Mouse (Mus musculus) CH12.LX (cell line): ENCODE data around the gene Nubpl. TPM values are rescaled to one million over a fixed set of nuclear protein-coding genes. Genes with fewer than 3 reads are reported as not detected.

Source experiments
- DNase-seq: peaks from one replicate; pipeline ENCODE4 v3.0.0-alpha.2; 2013; ENCODE audit errors: extremely low read depth
- H3K27ac ChIP-seq: 2 replicates; pipeline ENCODE4 v1.5.1; 2012; ENCODE audit warnings: low read depth, mild to moderate bottlenecking, control low read depth, moderate library complexity; ENCODE audit not compliant: insufficient read depth
- H3K27me3 ChIP-seq: replicated peaks from 2 replicates; pipeline ENCODE3; 2012; ENCODE audit warnings: inconsistent platforms
- H3K36me3 ChIP-seq, 2 experiments: replicated peaks in 1 of 2; 2 replicates each; pipeline versions ENCODE3 to v1.6.1; 2012; ENCODE audit warnings: inconsistent platforms in 1 of 2, low read length in 1 of 2, mild to moderate bottlenecking in 1 of 2, mixed read lengths in 1 of 2, moderate library complexity in 1 of 2; ENCODE audit not compliant: control insufficient read depth in 1 of 2, insufficient read depth in 1 of 2
- H3K4me1 ChIP-seq, 2 experiments: 2 replicates each; pipeline ENCODE4 v1.6.1; 2012; ENCODE audit warnings: inconsistent platforms in 1 of 2, moderate library complexity in 1 of 2; ENCODE audit not compliant: insufficient read depth in 2 of 2, control insufficient read depth in 1 of 2
- H3K4me2 ChIP-seq: 2 replicates; pipeline ENCODE4 v1.6.1; 2012; ENCODE audit warnings: low read depth, mild to moderate bottlenecking, control low read depth; ENCODE audit not compliant: poor library complexity, insufficient read depth, severe bottlenecking
- H3K4me3 ChIP-seq, 3 experiments: fragments of 150-350 bp in 1 of 3; sonication (generic) in 1 of 3; replicated peaks in 1 of 3; 2 replicates each; pipeline versions ENCODE3 to v1.5.1; 2011 to 2012; ENCODE audit warnings: low read depth in 2 of 3, low read length in 2 of 3, mild to moderate bottlenecking in 2 of 3, moderate library complexity in 2 of 3, control low read depth in 1 of 3, improper control_type of control experiment in 1 of 3, inconsistent platforms in 1 of 3, mixed read lengths in 1 of 3; ENCODE audit not compliant: poor library complexity in 1 of 3
- H3K79me2 ChIP-seq: replicated peaks from 2 replicates; pipeline ENCODE4 v1.6.1; 2012; ENCODE audit warnings: mild to moderate bottlenecking, moderate library complexity; ENCODE audit not compliant: control insufficient read depth, poor library complexity, insufficient read depth, severe bottlenecking; ENCODE audit errors: extremely low read depth
- H3K9ac ChIP-seq: 2 replicates; pipeline ENCODE4 v1.6.1; 2012; ENCODE audit warnings: low read depth, mild to moderate bottlenecking, control low read depth, moderate library complexity; ENCODE audit not compliant: insufficient read depth
- H3K9me3 ChIP-seq: replicated peaks from 2 replicates; pipeline ENCODE3; 2012; ENCODE audit warnings: low read length, inconsistent platforms, mixed read lengths
- BHLHE40 ChIP-seq: IDR thresholded peaks from 2 replicates; pipeline ENCODE4 v1.6.1; 2011; ENCODE audit warnings: mild to moderate bottlenecking, low read depth, low read length, improper control_type of control experiment
- CHD1 ChIP-seq: IDR thresholded peaks from 2 replicates; pipeline ENCODE4 v1.6.1; 2012; ENCODE audit warnings: low read depth, low read length, improper control_type of control experiment, inconsistent platforms
- CHD2 ChIP-seq: IDR thresholded peaks from 2 replicates; pipeline ENCODE4 v1.6.1; 2011; ENCODE audit warnings: low read length, improper control_type of control experiment
- CTCF ChIP-seq, 2 experiments: IDR thresholded peaks in 1 of 2; conservative IDR thresholded peaks in 1 of 2; 2 replicates each; pipeline ENCODE4 v1.5.1; 2011 to 2012; ENCODE audit warnings: low read depth in 2 of 2, low read length in 2 of 2, improper control_type of control experiment in 1 of 2, inconsistent platforms in 1 of 2, mild to moderate bottlenecking in 1 of 2, moderate library complexity in 1 of 2
- E2F4 ChIP-seq: IDR thresholded peaks from 2 replicates; pipeline ENCODE4 v1.6.1; 2011; ENCODE audit warnings: low read depth, low read length, improper control_type of control experiment; ENCODE audit not compliant: insufficient replicate concordance
- ELF1 ChIP-seq: IDR thresholded peaks from 2 replicates; pipeline ENCODE4 v1.6.1; 2014; ENCODE audit warnings: low read depth, mild to moderate bottlenecking, inconsistent platforms, low read length, improper control_type of control experiment
- EP300 ChIP-seq: IDR thresholded peaks from 2 replicates; pipeline ENCODE4 v1.6.1; 2011; ENCODE audit warnings: low read length, improper control_type of control experiment
- ETS1 ChIP-seq: conservative IDR thresholded peaks from 2 replicates; pipeline ENCODE4 v1.6.1; 2012; ENCODE audit warnings: low read depth, mild to moderate bottlenecking, inconsistent platforms, low read length, improper control_type of control experiment, moderate library complexity
- GABPA ChIP-seq: IDR thresholded peaks from 2 replicates; pipeline ENCODE4 v1.6.1; 2012; ENCODE audit warnings: low read depth, low read length, improper control_type of control experiment, inconsistent platforms; ENCODE audit not compliant: insufficient replicate concordance
- HCFC1 ChIP-seq: IDR thresholded peaks from 2 replicates; pipeline ENCODE4 v1.6.1; 2012; ENCODE audit warnings: low read depth, mild to moderate bottlenecking, inconsistent platforms, low read length, improper control_type of control experiment
- IRF4 ChIP-seq: IDR thresholded peaks from 2 replicates; pipeline ENCODE4 v1.6.1; 2014; ENCODE audit warnings: low read depth, mild to moderate bottlenecking, inconsistent platforms, low read length, improper control_type of control experiment
- JUN ChIP-seq: IDR thresholded peaks from 2 replicates; pipeline ENCODE4 v1.6.1; 2011; ENCODE audit warnings: low read depth, mild to moderate bottlenecking, low read length, improper control_type of control experiment, moderate library complexity; ENCODE audit not compliant: insufficient read depth
- JUND ChIP-seq: conservative IDR thresholded peaks from 2 replicates; pipeline ENCODE4 v1.6.1; 2011; ENCODE audit warnings: low read depth, low read length, improper control_type of control experiment
- KAT2A ChIP-seq: IDR thresholded peaks from 2 replicates; pipeline ENCODE4 v1.6.1; 2012; ENCODE audit warnings: low read length, improper control_type of control experiment, inconsistent platforms; ENCODE audit not compliant: insufficient replicate concordance
- MAFK ChIP-seq: IDR thresholded peaks from 2 replicates; pipeline ENCODE4 v1.6.1; 2011; ENCODE audit warnings: low read length, improper control_type of control experiment; ENCODE audit not compliant: insufficient replicate concordance
- MAX ChIP-seq: IDR thresholded peaks from 2 replicates; pipeline ENCODE4 v1.6.1; 2011; ENCODE audit warnings: low read length, improper control_type of control experiment
- MAZ ChIP-seq: IDR thresholded peaks from 2 replicates; pipeline ENCODE4 v1.6.1; 2012; ENCODE audit warnings: low read depth, mild to moderate bottlenecking, inconsistent platforms, low read length, improper control_type of control experiment, moderate library complexity
- MEF2A ChIP-seq: IDR thresholded peaks from 2 replicates; pipeline ENCODE4 v1.6.1; 2014; ENCODE audit warnings: low read depth, mild to moderate bottlenecking, inconsistent platforms, low read length, improper control_type of control experiment, borderline replicate concordance
- MXI1 ChIP-seq: IDR thresholded peaks from 2 replicates; pipeline ENCODE4 v1.6.1; 2011; ENCODE audit warnings: mild to moderate bottlenecking, low read depth, low read length, improper control_type of control experiment
- MYC ChIP-seq: IDR thresholded peaks from 2 replicates; pipeline ENCODE4 v1.6.1; 2011; ENCODE audit warnings: low read depth, mild to moderate bottlenecking, improper control_type of control experiment, low read length
- NELFE ChIP-seq: IDR thresholded peaks from 2 replicates; pipeline ENCODE4 v1.6.1; 2011; ENCODE audit warnings: low read depth, low read length, improper control_type of control experiment
- NRF1 ChIP-seq: IDR thresholded peaks from 2 replicates; pipeline ENCODE4 v1.6.1; 2014; ENCODE audit warnings: low read depth, mild to moderate bottlenecking, inconsistent platforms, low read length, improper control_type of control experiment, moderate library complexity
- PAX5 ChIP-seq: IDR thresholded peaks from 2 replicates; pipeline ENCODE4 v1.6.1; 2012; ENCODE audit warnings: low read length, inconsistent platforms, mixed read lengths
- POLR2A ChIP-seq: IDR thresholded peaks from 2 replicates; pipeline ENCODE4 v1.6.1; 2011; ENCODE audit warnings: low read depth, mild to moderate bottlenecking, improper control_type of control experiment, low read length
- POLR2AphosphoS2 ChIP-seq: IDR thresholded peaks from 2 replicates; pipeline ENCODE4 v1.6.1; 2011; ENCODE audit warnings: low read depth, low read length, improper control_type of control experiment
- RAD21 ChIP-seq: IDR thresholded peaks from 2 replicates; pipeline ENCODE4 v1.6.1; 2011; ENCODE audit warnings: low read depth, mild to moderate bottlenecking, low read length, improper control_type of control experiment, moderate library complexity
- RCOR1 ChIP-seq: conservative IDR thresholded peaks from 2 replicates; pipeline ENCODE4 v1.6.1; 2012; ENCODE audit warnings: low read depth, mild to moderate bottlenecking, inconsistent platforms, low read length, improper control_type of control experiment
- SIN3A ChIP-seq: IDR thresholded peaks from 2 replicates; pipeline ENCODE4 v1.6.1; 2012; ENCODE audit warnings: low read length, improper control_type of control experiment, inconsistent platforms
- SMC3 ChIP-seq: IDR thresholded peaks from 2 replicates; pipeline ENCODE4 v1.6.1; 2011; ENCODE audit warnings: low read depth, low read length, improper control_type of control experiment
- TBP ChIP-seq: conservative IDR thresholded peaks from 2 replicates; pipeline ENCODE4 v1.6.1; 2011; ENCODE audit warnings: low read depth, low read length, improper control_type of control experiment
- TCF12 ChIP-seq: IDR thresholded peaks from 2 replicates; pipeline ENCODE4 v1.6.1; 2014; ENCODE audit warnings: low read depth, mild to moderate bottlenecking, inconsistent platforms, low read length, improper control_type of control experiment
- UBTF ChIP-seq: IDR thresholded peaks from 2 replicates; pipeline ENCODE4 v1.6.1; 2012; ENCODE audit warnings: low read depth, mild to moderate bottlenecking, inconsistent platforms, low read length, improper control_type of control experiment, moderate library complexity
- USF1 ChIP-seq: IDR thresholded peaks from 2 replicates; pipeline ENCODE4 v1.6.1; 2014; ENCODE audit warnings: low read depth, mild to moderate bottlenecking, inconsistent platforms, low read length, improper control_type of control experiment
- USF2 ChIP-seq: conservative IDR thresholded peaks from 2 replicates; pipeline ENCODE4 v1.6.1; 2011; ENCODE audit warnings: low read depth, low read length, improper control_type of control experiment
- ZC3H11A ChIP-seq: IDR thresholded peaks from 2 replicates; pipeline ENCODE4 v1.6.1; 2012; ENCODE audit warnings: low read depth, mild to moderate bottlenecking, inconsistent platforms, low read length, improper control_type of control experiment
- ZKSCAN1 ChIP-seq: IDR thresholded peaks from 2 replicates; pipeline ENCODE4 v1.6.1; 2012; ENCODE audit warnings: low read depth, inconsistent platforms, low read length, improper control_type of control experiment, borderline replicate concordance
- ZMIZ1 ChIP-seq: IDR thresholded peaks from 2 replicates; pipeline ENCODE4 v1.6.1; 2012; ENCODE audit warnings: low read depth, mild to moderate bottlenecking, inconsistent platforms, low read length, improper control_type of control experiment
- ZNF384 ChIP-seq: IDR thresholded peaks from 2 replicates; pipeline ENCODE4 v1.6.1; 2012; ENCODE audit warnings: low read depth, low read length, improper control_type of control experiment, inconsistent platforms
- dilution Hi-C: fragments of 300-500 bp; cut with MboI; formaldehyde crosslinking; loops from 2 replicates; pipeline ENCODE4 v1.14.3; 2020; ENCODE audit warnings: low sequenced_read_pairs; ENCODE audit not compliant: extremely low pct_unique_long_range_greater_than_20kb, extremely low pct_ligation_motif_present
- in situ Hi-C: fragments of 300-500 bp; cut with MboI; formaldehyde crosslinking; loops from 3 replicates; pipeline ENCODE4 v1.14.3; 2019; ENCODE audit warnings: low sequenced_read_pairs, low pct_ligation_motif_present, low pct_unique_long_range_greater_than_20kb, mixed read lengths
- polyA plus RNA-seq: library from polyadenylated mRNA; unstranded; fragments of >175 nt; gene quantifications from 2 replicates; pipeline ENCODE4 v1.2.1, GENCODE M21; 2012; ENCODE audit warnings: low read depth; ENCODE audit not compliant: insufficient read length
- total RNA-seq, 2 experiments: library from RNA; depleted of rRNA; stranded (reverse); fragments of 300-350 nt in 1 of 2; fragments of >200 nt in 1 of 2; gene quantifications; 2 replicates each; pipeline ENCODE4 v1.2.3; 2012 to 2014

The Nubpl gene
- total RNA-seq (2012; rRNA removed) = 7.8 and 9.5 TPM in 2 replicates
- 11.8 and 12.6 TPM in 2 replicates for total RNA-seq (2014; rRNA removed)
- 11.1 and 15.8 TPM in 2 replicates for polyA plus RNA-seq

DNA sequence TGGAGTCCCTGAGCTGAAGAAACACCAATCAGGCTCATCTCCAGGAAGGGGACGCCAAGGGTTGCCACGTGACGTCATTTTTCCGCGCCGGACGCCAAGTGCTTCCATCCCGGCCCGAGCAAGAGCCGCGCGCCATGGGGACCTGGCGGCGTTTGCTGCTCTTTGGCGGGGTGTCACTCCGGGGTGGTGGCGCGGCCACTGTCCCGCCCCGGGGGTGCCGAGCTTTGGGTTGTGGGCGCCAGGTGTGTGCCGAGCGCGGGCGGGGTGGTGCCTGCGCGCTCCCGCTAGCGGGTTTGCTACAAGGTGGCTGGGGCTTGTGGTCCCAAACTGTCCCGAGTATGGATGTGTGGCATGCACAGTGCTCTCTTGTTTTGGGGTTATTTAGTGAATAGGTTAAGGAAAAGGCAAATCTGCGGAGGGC lies at the start of gene Nubpl:
Gene Nubpl (plus strand): TSS at position 88 of the 421 bp plus-strand sequence.
- H3K4me3 ChIP-seq = peak within 1 kb of the TSS; percentile 68 to 92 (median 71)
- no peak for TF ChIP-seq ZNF384
- 0 out of 2 replicates have a peak, but pooled peaks have one; percentile 32 for TF ChIP-seq JUND
- TF ChIP-seq USF2 = no peak
- TF ChIP-seq MXI1 = peak; percentile 96
- peak; percentile 43; the same call in 1 of the 2 replicates for TF ChIP-seq MEF2A
- peak; percentile 70; the same call in 1 of the 2 replicates for TF ChIP-seq ZMIZ1
- 0 out of 2 replicates have a peak, but pooled peaks have one; percentile 21 for TF ChIP-seq USF1
- TF ChIP-seq MAFK = no peak
- TF ChIP-seq POLR2AphosphoS2 = 0 out of 2 replicates have a peak, but pooled peaks have one; percentile 42
- TF ChIP-seq UBTF = no peak
- no peak for TF ChIP-seq CTCF (conservative IDR thresholded peaks at IDR 0.05 in 1 of 2, IDR thresholded peaks at IDR 0.05 in 1 of 2; ENCODE audit: low read depth in 2 of 2, low read length in 2 of 2)
- TF ChIP-seq ZKSCAN1 = no peak
- TF ChIP-seq CHD2 = no peak
- no peak for TF ChIP-seq RAD21
- no peak for TF ChIP-seq JUN
- TF ChIP-seq IRF4 = peak; percentile 33; the same call in 1 of the 2 replicates
- no peak for TF ChIP-seq ZC3H11A
- TF ChIP-seq HCFC1 = peak; percentile 83
- TF ChIP-seq NELFE = peak; percentile 77; the same call in 1 of the 2 replicates
- TF ChIP-seq GABPA = no peak
- peak; percentile 63 for TF ChIP-seq TCF12
- TF ChIP-seq MYC = peak; percentile 66; the same call in 1 of the 2 replicates
- no peak for TF ChIP-seq BHLHE40
- peak; percentile 89 for TF ChIP-seq ELF1
- TF ChIP-seq RCOR1 = no peak
- 0 out of 2 replicates have a peak, but pooled peaks have one; percentile 26 for TF ChIP-seq CHD1
- 0 out of 2 replicates have a peak, but pooled peaks have one; percentile 40 for TF ChIP-seq NRF1
- no peak for TF ChIP-seq PAX5
- no peak for TF ChIP-seq ETS1
- no peak for TF ChIP-seq E2F4
- TF ChIP-seq MAX = peak; percentile 57; the same call in 1 of the 2 replicates
- no peak for TF ChIP-seq MAZ
- peak; percentile 32; the same call in 1 of the 2 replicates for TF ChIP-seq KAT2A
- no peak for TF ChIP-seq SMC3
- no peak for TF ChIP-seq TBP
- TF ChIP-seq SIN3A = peak; percentile 98
- peak; percentile 77; the same call in 1 of the 2 replicates for TF ChIP-seq POLR2A
- TF ChIP-seq EP300 = no peak
- TF ChIP-seq, all 38 proteins: peak for 18
- peaks cover 4 to 11% of the 10 kb centered on the region in 2 experiments; a peak in 3 of 4 replicates for H3K4me1 ChIP-seq
- no peaks in the 10 kb centered on the region for H3K9me3 ChIP-seq
- H3K27ac ChIP-seq = no peak within 1 kb of the TSS
- H3K27me3 ChIP-seq = no peaks in the 10 kb centered on the region
- peak within 1 kb of the TSS; percentile 98 for H3K4me2 ChIP-seq
- peak within 1 kb of the TSS; percentile 67 for H3K9ac ChIP-seq
- dilution Hi-C loops (no loop called here), in situ Hi-C loops (no loop called here)
- peak; percentile 94 for DNase-seq
- no peaks in the 10 kb centered on the region for H3K79me2 ChIP-seq
- peaks cover 12 to 20% of the 10 kb centered on the region in 2 experiments for H3K36me3 ChIP-seq
